Mouse (Mus musculus): ENCODE data around the gene Col16a1. TPM values are rescaled to one million over a fixed set of nuclear protein-coding genes. Genes with fewer than 3 reads are reported as not detected.

The Col16a1 gene
- total RNA-seq, 2 experiments from 2014 or later: 0.52 TPM; not detected in 1

GRCm38 (mm10) chr4:130078816-130079485 is 31.3 kb downstream of the Col16a1 start:
- ATAC-seq (replicated peaks; ENCODE audit: low FRiP score, low TSS enrichment, poor library complexity, severe bottlenecking): no peak

GRCm38 (mm10) chr4:130079521-130079920 is 31.9 kb downstream of the Col16a1 start:
- no peak for ATAC-seq (replicated peaks; ENCODE audit: low FRiP score, low TSS enrichment, poor library complexity, severe bottlenecking)

- ATAC-seq (replicated peaks; ENCODE audit: low FRiP score, low TSS enrichment, poor library complexity, severe bottlenecking): no peak
These were observed 33.9 kb downstream of the Col16a1 start for GRCm38 (mm10) chr4:130081345-130082190.

DNA sequence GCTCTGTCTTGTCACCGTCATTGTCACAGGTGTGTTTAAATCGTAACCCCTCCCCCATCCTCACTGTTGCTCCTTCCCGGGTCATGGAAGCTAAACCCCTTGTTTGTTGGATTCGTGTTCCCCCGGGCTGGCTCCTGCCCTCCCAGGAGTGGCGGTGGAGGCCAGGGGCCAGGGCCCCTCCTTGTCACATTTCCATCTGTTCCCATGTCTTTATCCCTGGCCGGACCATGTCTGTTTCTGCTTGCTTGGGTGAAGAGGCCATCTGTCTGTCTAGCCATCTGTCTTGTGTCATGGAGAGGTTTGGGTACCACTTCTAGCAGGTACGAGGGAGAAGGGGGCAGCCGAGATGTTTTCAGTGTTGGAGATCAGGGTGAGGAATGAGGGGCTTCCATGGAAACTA is 34.6 kb downstream of the Col16a1 start:
- ATAC-seq (replicated peaks; ENCODE audit: low FRiP score, low TSS enrichment, poor library complexity, severe bottlenecking): no peak

DNA sequence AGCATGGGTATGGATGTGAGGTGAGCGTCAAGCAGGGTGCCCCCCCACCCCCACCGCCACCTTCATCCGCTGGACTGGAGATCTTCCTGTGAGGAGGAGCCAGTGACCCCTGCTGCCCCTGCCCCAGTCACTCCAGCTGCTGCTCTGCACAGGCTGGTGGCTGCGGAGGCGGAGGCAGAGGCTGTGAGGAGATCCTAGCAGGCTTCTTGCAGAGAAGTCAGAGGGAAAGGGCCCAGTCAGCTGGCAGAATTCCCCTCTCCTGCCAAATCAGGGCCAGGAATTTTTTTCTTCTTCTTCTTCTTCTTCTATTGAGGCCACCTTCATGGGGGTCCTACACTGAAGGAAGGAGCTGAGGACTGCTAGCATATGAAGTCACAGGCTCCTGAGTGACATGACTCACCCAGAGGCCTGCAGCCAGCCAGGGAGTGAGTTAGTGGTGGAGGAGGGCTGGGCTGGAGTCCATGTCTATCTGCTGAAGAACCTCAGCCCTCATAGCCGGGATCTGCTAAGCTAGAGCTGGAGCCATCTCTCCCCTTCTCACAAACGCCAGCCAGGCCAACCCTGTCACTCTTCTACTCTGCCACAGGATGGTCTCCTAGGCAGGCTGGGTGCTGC is 36.8 kb downstream of the Col16a1 start:
- no peak for ATAC-seq (replicated peaks; ENCODE audit: low FRiP score, low TSS enrichment, poor library complexity, severe bottlenecking)

DNA sequence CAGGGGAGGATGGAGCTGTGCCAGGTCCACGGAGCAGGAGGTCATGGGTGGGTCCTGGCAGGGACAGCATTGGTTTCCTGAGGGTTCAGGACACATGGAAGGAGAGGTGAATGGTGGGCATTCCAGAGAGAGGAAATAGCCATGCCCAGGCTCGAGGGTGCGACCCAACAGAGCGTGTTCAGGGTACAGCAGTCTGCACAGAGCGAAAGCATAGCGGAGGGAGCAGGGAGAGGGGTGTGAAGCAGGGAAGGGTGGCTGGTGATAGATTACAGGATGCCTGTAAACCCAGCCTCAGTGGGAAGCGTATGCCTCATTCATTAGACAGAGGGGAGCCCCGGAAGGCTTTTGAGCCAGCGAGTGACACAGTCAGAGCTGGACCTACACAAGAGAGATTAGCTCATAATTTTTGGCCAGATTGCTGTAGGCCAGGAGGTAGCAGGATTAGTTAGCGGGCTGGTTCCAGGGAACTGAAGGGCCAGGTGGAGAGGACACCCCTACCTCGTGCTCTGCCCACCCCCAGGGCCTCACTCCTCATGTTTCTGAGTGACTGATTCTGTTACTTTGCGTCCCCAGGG is 37.7 kb downstream of the Col16a1 start:
- no peak for ATAC-seq (replicated peaks; ENCODE audit: low FRiP score, low TSS enrichment, poor library complexity, severe bottlenecking)

DNA sequence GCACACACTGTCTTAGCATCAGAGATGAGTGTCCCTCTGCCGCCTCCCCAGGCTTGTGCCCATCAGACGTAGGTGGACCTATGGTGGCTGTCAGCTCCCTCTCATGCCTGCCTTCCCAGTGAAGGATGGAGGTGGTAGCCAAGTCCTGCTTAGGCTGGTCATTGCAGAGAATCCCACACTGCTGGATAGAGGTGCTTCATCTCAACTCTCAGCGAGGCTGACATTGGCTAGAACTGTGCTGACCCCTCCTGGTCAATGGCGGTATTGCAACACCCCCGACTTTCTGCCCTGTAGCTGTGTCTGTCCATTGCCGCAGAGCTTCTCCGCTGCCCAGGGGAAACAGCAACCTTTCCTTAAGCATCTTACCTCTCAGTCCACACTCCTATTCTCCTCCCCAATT is 39.7 kb downstream of the Col16a1 start:
- ATAC-seq (replicated peaks; ENCODE audit: low FRiP score, low TSS enrichment, poor library complexity, severe bottlenecking): peak; percentile 72

GRCm38 (mm10) chr4:130095137-130095536 is 47.5 kb downstream of the Col16a1 start:
- ATAC-seq (replicated peaks; ENCODE audit: low FRiP score, low TSS enrichment, poor library complexity, severe bottlenecking): no peak

- no peak for ATAC-seq (replicated peaks; ENCODE audit: low FRiP score, low TSS enrichment, poor library complexity, severe bottlenecking)
These were observed 53.5 kb downstream of the Col16a1 start for GRCm38 (mm10) chr4:130101183-130101582.

DNA sequence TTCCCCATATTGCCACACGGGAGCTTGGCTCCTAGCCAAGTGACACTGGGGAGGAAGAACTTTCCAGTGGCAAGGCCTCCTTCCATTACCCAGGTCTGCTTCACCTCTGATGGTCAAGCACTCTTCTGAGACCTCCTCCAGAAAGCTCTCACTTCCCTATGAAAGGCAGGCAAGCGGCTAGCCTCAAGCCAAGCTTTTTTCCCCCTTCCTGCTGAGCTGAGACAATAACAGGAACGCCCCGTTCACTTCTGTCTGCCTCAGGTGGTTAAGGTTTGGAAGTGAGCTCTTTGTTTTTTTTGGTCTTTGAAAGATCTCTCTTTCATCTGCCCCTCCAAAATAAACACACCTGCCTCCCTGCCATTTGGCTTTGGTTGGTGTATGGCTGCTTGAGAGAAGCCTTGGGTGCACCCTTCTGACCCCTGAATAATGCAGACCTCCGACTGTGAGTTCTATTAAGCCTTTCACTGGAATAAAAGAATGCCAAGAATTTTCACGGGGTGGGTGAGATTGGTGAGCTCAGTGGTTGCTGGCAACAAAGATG is 54.5 kb downstream of the Col16a1 start, which contains the start of gene Pef1:
Gene Pef1, plus strand, starts transcription at position 448 of the 541 bp plus-strand sequence.
- no peak for ATAC-seq (replicated peaks; ENCODE audit: low FRiP score, low TSS enrichment, poor library complexity, severe bottlenecking)

DNA sequence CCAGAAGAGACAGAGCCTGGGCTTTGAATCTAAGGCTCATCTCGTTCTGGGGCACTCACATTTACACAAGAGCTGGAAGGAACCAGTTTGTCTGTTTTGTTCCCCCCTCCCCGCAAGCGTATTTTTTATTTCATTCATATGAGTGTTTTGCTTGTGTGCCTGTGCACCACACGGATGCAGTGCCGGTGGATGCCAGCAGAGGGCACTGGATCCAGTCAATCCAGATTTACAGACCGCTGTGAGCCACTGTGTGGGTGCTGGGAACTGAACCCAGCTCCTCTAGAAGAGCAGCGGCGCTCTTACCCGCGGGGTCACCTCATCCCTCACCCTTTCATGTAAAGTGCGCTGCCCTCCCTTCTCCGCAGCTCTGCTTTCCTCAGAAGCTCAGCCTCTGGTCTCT is 56.0 kb downstream of the Col16a1 start:
- ATAC-seq (replicated peaks; ENCODE audit: low FRiP score, low TSS enrichment, poor library complexity, severe bottlenecking): no peak

DNA sequence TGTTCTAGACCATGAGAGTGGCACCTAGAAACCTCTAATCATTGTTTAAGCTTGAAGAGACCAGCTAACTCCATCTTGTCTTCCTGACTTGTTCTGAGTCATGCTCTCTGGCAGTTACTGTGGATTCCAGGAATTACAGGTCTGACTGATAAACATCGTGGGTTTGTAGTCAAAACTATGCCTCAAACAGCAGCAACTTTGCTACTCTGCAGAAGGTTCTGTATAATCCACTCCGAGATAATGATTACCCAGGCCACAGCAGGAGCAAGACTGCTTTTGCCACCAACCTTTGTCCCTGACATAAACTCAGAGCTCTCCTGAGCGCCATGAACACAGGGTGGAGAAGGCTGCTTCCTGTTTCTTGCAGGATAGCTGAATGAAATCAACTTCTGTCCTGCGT is 56.9 kb downstream of the Col16a1 start:
- ATAC-seq (replicated peaks; ENCODE audit: low FRiP score, low TSS enrichment, poor library complexity, severe bottlenecking): no peak

GRCm38 (mm10) chr4:130107065-130107443 is 59.4 kb downstream of the Col16a1 start:
- peak; percentile 41 for ATAC-seq (replicated peaks; ENCODE audit: low FRiP score, low TSS enrichment, poor library complexity, severe bottlenecking)

DNA sequence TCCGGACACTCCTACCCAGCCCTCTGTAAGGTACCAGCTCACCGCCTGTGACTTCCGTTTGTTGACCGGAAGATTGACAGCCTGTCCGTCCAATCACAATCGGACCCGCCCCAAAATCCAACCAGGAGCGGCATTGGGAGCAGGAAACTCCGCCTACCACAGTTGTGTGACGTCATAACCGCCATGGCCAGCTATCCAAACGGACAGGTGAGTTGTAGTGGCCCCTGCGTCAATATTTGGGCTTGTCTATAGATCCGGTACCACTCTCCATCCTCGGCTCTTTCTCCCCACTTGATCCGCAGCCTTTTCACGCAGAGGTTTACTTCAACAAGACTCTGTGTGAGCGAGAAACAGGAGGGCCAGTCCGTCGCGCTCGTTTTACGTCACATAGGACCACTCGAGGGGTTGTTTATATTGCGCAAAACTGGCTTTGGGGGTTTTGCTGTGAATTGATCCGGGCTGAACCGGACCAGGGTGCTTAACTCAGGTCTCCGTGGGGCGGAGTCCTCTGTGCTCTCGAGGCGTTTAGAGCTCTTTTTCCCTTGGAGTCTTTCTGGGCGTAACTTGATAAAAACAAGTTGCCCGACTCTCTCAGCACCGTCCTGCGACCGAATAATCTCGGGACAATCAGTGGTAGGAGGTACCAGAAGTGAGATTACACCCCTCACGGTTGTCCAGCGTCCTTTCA is 59.9 kb downstream of the Col16a1 start:
- ATAC-seq (replicated peaks; ENCODE audit: low FRiP score, low TSS enrichment, poor library complexity, severe bottlenecking): peak; percentile 89

- ATAC-seq (replicated peaks; ENCODE audit: low FRiP score, low TSS enrichment, poor library complexity, severe bottlenecking): peak; percentile 36; the same call in 1 of the 2 replicates
These were observed 61.3 kb downstream of the Col16a1 start for GRCm38 (mm10) chr4:130108929-130109328.

GRCm38 (mm10) chr4:130109666-130110065 is 62.0 kb downstream of the Col16a1 start:
- no peak for ATAC-seq (replicated peaks; ENCODE audit: low FRiP score, low TSS enrichment, poor library complexity, severe bottlenecking)

- ATAC-seq (replicated peaks; ENCODE audit: low FRiP score, low TSS enrichment, poor library complexity, severe bottlenecking): no peak
These were observed 62.5 kb downstream of the Col16a1 start for GRCm38 (mm10) chr4:130110091-130110490.

- ATAC-seq (replicated peaks; ENCODE audit: low FRiP score, low TSS enrichment, poor library complexity, severe bottlenecking): no peak
These were observed 64.7 kb downstream of the Col16a1 start for GRCm38 (mm10) chr4:130112299-130112698.

DNA sequence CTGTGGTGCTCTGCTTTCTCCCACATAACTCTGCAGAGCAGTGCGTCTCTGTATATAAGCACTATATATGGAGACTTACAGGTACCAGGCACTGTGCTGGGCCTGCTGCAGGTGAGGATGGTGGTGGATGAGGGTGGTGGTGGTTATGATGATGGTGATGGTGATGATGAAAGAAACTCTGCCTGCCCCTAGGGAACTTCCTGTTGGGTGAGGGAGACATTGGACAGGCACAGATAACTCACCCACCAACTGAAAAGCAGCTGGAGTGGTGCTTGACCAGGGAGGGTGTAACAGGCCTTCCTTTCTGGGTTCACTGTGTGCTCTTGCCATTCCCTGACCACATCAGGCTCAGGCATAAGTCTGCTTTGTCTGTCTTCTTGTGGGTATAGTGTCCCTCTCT is 65.1 kb downstream of the Col16a1 start:
- ATAC-seq (replicated peaks; ENCODE audit: low FRiP score, low TSS enrichment, poor library complexity, severe bottlenecking): no peak
